In genomic region chr1:176997711-176998689, GRCm38 (mm10) we compare ENCODE assay signal across 7 mouse cellular contexts.
A peak's percentile ranks its signal among the peaks of the same experiment; 100 is the strongest.
DNase-seq lines count a peak whose midpoint lies in the region; ATAC-seq and TF ChIP-seq lines count a peak whose summit lies in the region.

No protein-coding gene starts in this region.

- TF ChIP-seq CTCF in G1E (IDR thresholded peaks at IDR 0.05; ENCODE audit: low read depth, low read length): no peak
- no peak for TF ChIP-seq CTCF in liver, postnatal 0 days (IDR thresholded peaks at IDR 0.05; ENCODE audit: low read depth)

- peak overlapping the region; percentile 87 for H3K27ac ChIP-seq in intestine, embryonic 16.5 days (ENCODE audit: low read length)
- no peak overlapping the region for H3K27ac ChIP-seq in liver, postnatal 0 days (ENCODE audit: low read depth)

- H3K4me3 ChIP-seq in G1E (ENCODE audit: low read depth, low read length): no peak overlapping the region
- H3K4me3 ChIP-seq in intestine, embryonic 16.5 days (ENCODE audit: low read length): peak overlapping the region; percentile 49
- H3K4me3 ChIP-seq in liver, postnatal 0 days (ENCODE audit: low read depth, low read length): no peak overlapping the region

- peak overlapping the region; percentile 51 for H3K4me2 ChIP-seq in intestine, embryonic 16.5 days (ENCODE audit: low read depth, low read length)
- H3K4me2 ChIP-seq in liver, postnatal 0 days (ENCODE audit: low read depth, low read length): peak overlapping the region; percentile 57

- H3K9me3 ChIP-seq in G1E (replicated peaks): no peaks in the 10 kb centered on the region
- H3K9me3 ChIP-seq in intestine, embryonic 16.5 days (ENCODE audit: control insufficient read depth, low read length): no peaks in the 10 kb centered on the region
- H3K9me3 ChIP-seq in liver, postnatal 0 days (ENCODE audit: low read length): no peaks in the 10 kb centered on the region

- H3K36me3 ChIP-seq in G1E (replicated peaks): peaks cover 16% of the 10 kb centered on the region
- no peaks in the 10 kb centered on the region for H3K36me3 ChIP-seq in intestine, embryonic 16.5 days (ENCODE audit: control insufficient read depth, insufficient read depth, low read length)
- H3K36me3 ChIP-seq in liver, postnatal 0 days (replicated peaks; ENCODE audit: insufficient read depth, low read length): no peaks in the 10 kb centered on the region

- 43% methylated on average over 33 of the region's 33 CpGs for WGBS in intestine, embryonic 16.5 days
- 74% methylated on average over 33 of the region's 33 CpGs for WGBS in liver, postnatal 0 days (ENCODE audit: insufficient replicate concordance)

- no peak for TF ChIP-seq EP300 in liver, postnatal 0 days (IDR thresholded peaks at IDR 0.05; ENCODE audit: low read depth)

- peaks cover 42% of the 10 kb centered on the region for H3K4me1 ChIP-seq in G1E (ENCODE audit: insufficient read depth, low read depth, low read length)
- peaks cover 15% of the 10 kb centered on the region for H3K4me1 ChIP-seq in intestine, embryonic 16.5 days (ENCODE audit: control insufficient read depth, insufficient read depth, low read length)
- peaks cover 16% of the 10 kb centered on the region for H3K4me1 ChIP-seq in liver, postnatal 0 days (ENCODE audit: insufficient read depth)

- peak overlapping the region; percentile 70 for H3K9ac ChIP-seq in intestine, embryonic 16.5 days (ENCODE audit: low read depth, low read length)
- no peak overlapping the region for H3K9ac ChIP-seq in liver, postnatal 0 days (replicated peaks)

- no peak for ATAC-seq in G1E (ENCODE audit: extremely low read depth, insufficient number of reproducible peaks, low FRiP score, poor library complexity, severe bottlenecking)
- ATAC-seq in intestine, embryonic 16.5 days: peak; percentile 87
- ATAC-seq in liver, postnatal 0 days: no peak

- H3K27me3 ChIP-seq in G1E (ENCODE audit: insufficient read depth, low read length): 0 out of 2 replicates have a peak, but pooled peaks cover under 1% of the 10 kb centered on the region
- no peaks in the 10 kb centered on the region for H3K27me3 ChIP-seq in intestine, embryonic 16.5 days (replicated peaks; ENCODE audit: control insufficient read depth, insufficient read depth, low read length)
- no peaks in the 10 kb centered on the region for H3K27me3 ChIP-seq in liver, postnatal 0 days (ENCODE audit: insufficient read depth, low read length)

- DNase-seq in G1E (ENCODE audit: low spot score): peak; percentile 4
- peak; percentile 53 for DNase-seq in embryo, embryonic 10 days (ENCODE audit: low spot score)
- no peak for DNase-seq in liver, postnatal 0 days
- no peak for DNase-seq in right cerebral cortex, postnatal 36 days (ENCODE audit: low spot score in 2 of 2)
- no peak for DNase-seq in B cell, adult 2 months
- no peak for DNase-seq in ovary, adult 18-20 months (ENCODE audit: low spot score)

Comparison
In these comparisons a context has a peak if more than half of its experiments do, and no peak if none do; other contexts are left out.
1. DNase-seq: peak in G1E (single experiment) and embryo, embryonic 10 days (single experiment); none in liver, postnatal 0 days (single experiment), right cerebral cortex, postnatal 36 days (0 of 2), B cell, adult 2 months (0 of 2) and ovary, adult 18-20 months (single experiment).